Mouse (Mus musculus) ES-Bruce4 (cell line): ENCODE measurements around the gene Gabrb2. TPM values are rescaled to one million over a fixed set of nuclear protein-coding genes. Genes with fewer than 3 reads are reported as not detected.

ENCODE experiments used
- H3K27ac ChIP-seq: 2 replicates; pipeline ENCODE4 v1.5.1; 2012; ENCODE audit warnings: low read length, inconsistent platforms; ENCODE audit not compliant: insufficient read depth
- H3K27me3 ChIP-seq: 2 replicates; pipeline ENCODE4 v1.6.1; 2012; ENCODE audit warnings: mild to moderate bottlenecking, low read length, inconsistent platforms; ENCODE audit not compliant: control insufficient read depth, poor library complexity, insufficient read depth, severe bottlenecking
- H3K36me3 ChIP-seq: 2 replicates; pipeline ENCODE4 v1.6.1; 2012; ENCODE audit warnings: inconsistent platforms, mild to moderate bottlenecking, low read length, moderate library complexity; ENCODE audit not compliant: control insufficient read depth, poor library complexity, insufficient read depth, severe bottlenecking
- H3K4me1 ChIP-seq: one replicate; pipeline ENCODE4 v1.8.1; 2011; ENCODE audit warnings: low read length; ENCODE audit not compliant: control insufficient read depth, insufficient read depth
- H3K4me3 ChIP-seq: 2 replicates; pipeline ENCODE4 v1.5.1; 2011; ENCODE audit warnings: low read depth, mild to moderate bottlenecking, low read length
- H3K9ac ChIP-seq: 2 replicates; pipeline ENCODE4 v1.6.1; 2012; ENCODE audit warnings: low read depth, mild to moderate bottlenecking, inconsistent platforms; ENCODE audit not compliant: poor library complexity, severe bottlenecking
- H3K9me3 ChIP-seq: replicated peaks from 2 replicates; pipeline ENCODE4 v1.6.1; 2012; ENCODE audit warnings: mild to moderate bottlenecking, low read length, inconsistent platforms; ENCODE audit not compliant: control insufficient read depth, poor library complexity, insufficient read depth, severe bottlenecking
- CTCF ChIP-seq: IDR thresholded peaks from one replicate; pipeline ENCODE4 v1.8.1; 2011; ENCODE audit warnings: low read depth, low read length
- EP300 ChIP-seq: IDR thresholded peaks from 2 replicates; pipeline ENCODE4 v1.6.1; 2011; ENCODE audit warnings: low read depth, low read length; ENCODE audit not compliant: insufficient read depth
- POLR2A ChIP-seq: IDR thresholded peaks from one replicate; pipeline ENCODE4 v1.8.1; 2011; ENCODE audit warnings: low read length; ENCODE audit not compliant: insufficient read depth
- polyA plus RNA-seq: library from polyadenylated mRNA; stranded (reverse); fragments of >200 nt; gene quantifications from 2 replicates; pipeline ENCODE4 v1.2.4, GENCODE M21; 2011; ENCODE audit warnings: low read depth; ENCODE audit not compliant: missing spikeins, insufficient read depth, insufficient read length

Gabrb2 gene
- polyA plus RNA-seq, result not detected in 2 replicates

DNA sequence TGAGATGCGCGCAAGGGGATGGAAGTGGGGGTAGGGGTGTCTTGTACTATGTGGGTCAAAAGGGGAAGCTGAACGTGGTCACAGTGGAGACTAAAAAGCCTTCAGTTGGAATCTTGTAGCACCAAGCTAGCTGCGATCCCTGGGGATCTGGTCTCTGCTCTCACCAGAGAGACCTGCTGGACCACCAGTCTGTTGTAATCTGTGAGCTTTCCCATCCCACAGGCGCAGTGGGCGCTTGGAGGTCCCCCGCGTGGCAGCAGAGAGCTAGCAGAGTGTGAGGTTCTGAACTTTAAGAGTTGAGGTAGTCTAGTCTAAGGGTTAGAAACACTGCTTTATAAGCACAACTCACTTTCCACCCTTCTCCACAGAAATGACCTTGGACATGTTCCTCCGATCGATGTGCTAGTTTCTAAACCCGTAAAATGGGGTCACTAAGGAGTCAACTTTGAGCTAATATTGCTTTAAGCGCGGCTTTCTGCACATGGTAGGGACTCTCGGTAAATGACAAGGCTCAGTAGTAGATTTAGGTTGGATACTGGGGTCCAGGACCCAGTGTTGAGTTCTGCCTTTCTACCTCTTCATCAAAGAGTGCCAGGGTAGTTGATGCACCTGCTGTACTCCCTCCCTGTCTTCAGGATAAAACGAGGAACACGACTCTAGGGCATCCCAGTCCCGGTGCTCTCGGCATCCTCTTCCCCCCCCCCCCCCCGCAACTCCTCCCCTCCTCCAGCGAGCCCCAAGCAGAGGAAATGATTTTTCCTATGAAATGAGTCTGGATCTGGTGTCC is at the start of gene Gabrb2:
TSS of gene Gabrb2 (plus strand) at position 762 of the 787 bp plus-strand sequence.
- peaks cover 6% of the 10 kb centered on the region; the same call in 1 of the 2 replicates for H3K27me3 ChIP-seq
- peak within 1 kb of the TSS; percentile 60 for H3K4me3 ChIP-seq
- H3K27ac ChIP-seq, result no peak within 1 kb of the TSS
- H3K4me1 ChIP-seq, result no peaks in the 10 kb centered on the region
- H3K36me3 ChIP-seq, result no peaks in the 10 kb centered on the region
- TF ChIP-seq POLR2A (no peak), EP300 (no peak), CTCF (no peak)
- no peaks in the 10 kb centered on the region for H3K9me3 ChIP-seq
- H3K9ac ChIP-seq, result no peak within 1 kb of the TSS

DNA sequence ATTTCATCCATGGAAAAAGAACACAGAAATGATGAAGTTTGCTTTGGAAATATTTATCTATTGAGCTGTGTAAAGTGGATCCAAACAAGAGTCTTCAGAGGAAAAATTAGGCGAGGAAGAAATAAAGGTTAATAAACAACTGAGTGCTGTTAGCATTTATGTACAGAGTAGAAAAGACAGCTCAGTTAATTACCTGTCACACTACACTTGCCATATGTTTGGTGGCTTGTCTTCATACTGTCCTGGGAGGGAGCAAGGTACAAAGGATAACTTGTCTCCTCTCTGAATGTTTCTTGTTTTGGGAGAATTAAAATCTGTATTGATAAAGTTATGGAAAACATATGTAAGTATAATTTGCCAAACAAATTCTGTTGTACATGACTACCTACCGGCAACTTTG is 40.6 kb upstream of the Gabrb2 start:
- TF ChIP-seq EP300, result no peak
- TF ChIP-seq CTCF, result no peak
- TF ChIP-seq POLR2A, result no peak
- H3K9me3 ChIP-seq, result no peaks in the 10 kb centered on the region
- H3K4me3 ChIP-seq, result no peak overlapping the region
- H3K4me1 ChIP-seq, result no peaks in the 10 kb centered on the region
- H3K27me3 ChIP-seq, result no peaks in the 10 kb centered on the region
- no peaks in the 10 kb centered on the region for H3K36me3 ChIP-seq
- no peak overlapping the region for H3K27ac ChIP-seq
- no peak overlapping the region for H3K9ac ChIP-seq

DNA sequence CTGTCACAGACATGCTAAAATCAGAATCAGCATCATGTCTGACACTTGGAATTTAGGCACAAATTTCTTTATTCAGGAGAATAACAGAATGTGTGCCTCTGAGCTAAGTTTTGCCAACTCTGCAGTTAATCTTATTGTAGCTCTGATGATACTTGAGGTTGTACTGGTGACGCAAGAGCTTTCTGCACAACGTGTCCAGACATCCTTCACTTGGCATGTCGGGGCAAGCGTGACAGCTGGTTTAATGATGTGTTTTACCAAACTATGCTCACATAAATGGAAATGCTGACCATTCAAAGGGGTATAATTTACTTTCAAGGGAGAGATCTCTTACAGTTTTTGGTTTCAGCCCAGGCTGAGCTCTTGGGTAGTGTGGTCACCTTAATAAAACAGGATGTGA is 33.1 kb upstream of the Gabrb2 start:
- no peaks in the 10 kb centered on the region for H3K9me3 ChIP-seq
- no peak overlapping the region for H3K27ac ChIP-seq
- no peak for TF ChIP-seq POLR2A
- no peak for TF ChIP-seq EP300
- TF ChIP-seq CTCF, result no peak
- H3K9ac ChIP-seq, result no peak overlapping the region
- H3K4me3 ChIP-seq, result no peak overlapping the region
- no peaks in the 10 kb centered on the region for H3K27me3 ChIP-seq
- H3K36me3 ChIP-seq, result no peaks in the 10 kb centered on the region
- H3K4me1 ChIP-seq, result no peaks in the 10 kb centered on the region

DNA sequence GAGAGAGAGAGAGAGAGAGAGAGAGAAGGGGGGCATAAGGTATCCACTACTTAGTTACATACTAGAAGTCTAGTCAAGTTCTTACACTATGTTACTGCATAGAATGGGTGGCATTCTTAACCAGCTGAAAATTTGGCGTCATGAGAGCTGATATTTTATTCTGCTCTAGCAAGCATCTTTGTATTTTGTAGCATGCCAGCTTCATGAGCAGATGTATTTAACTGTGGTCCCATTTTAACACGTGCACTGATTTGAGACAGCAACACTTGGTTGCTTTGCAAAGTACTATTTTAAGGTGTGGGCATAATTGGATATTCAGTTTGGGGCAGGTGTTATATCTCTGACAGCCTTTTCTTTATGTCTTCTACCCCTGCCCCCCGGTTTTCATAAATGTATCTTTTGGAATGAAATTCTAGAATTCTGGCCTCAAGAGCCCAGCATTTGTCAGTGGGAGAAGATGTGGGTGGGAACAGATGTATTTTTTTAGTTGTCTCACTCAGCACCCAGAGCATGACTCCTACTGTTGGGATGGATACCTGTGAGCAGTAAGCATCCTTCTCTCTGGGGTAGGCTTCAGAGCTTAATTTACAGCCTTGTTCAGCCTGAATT is 28.8 kb upstream of the Gabrb2 start:
- no peaks in the 10 kb centered on the region for H3K4me1 ChIP-seq
- no peak overlapping the region for H3K27ac ChIP-seq
- H3K27me3 ChIP-seq, result no peaks in the 10 kb centered on the region
- H3K9me3 ChIP-seq, result no peaks in the 10 kb centered on the region
- no peak overlapping the region for H3K9ac ChIP-seq
- TF ChIP-seq CTCF, result no peak
- no peak overlapping the region for H3K4me3 ChIP-seq
- no peaks in the 10 kb centered on the region for H3K36me3 ChIP-seq

DNA sequence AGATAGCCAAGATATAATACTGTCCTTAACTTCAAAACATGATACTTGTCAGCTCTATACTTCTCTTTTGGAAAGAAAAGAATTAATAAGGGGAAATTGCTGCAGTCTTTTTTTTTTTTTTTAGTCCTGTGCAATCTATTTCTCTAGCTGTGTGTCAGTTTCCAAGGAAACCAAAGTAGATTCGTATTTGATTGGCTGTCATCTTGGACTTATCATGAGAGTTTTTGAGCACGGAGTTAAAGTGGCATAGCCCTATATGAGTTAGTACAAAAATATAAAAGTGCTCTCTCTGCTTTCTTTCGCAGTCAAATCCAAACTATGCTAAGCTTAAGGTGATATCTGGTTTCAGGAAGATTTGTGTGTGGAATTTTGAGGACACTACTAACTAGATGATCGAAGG is 26.1 kb upstream of the Gabrb2 start:
- Histone ChIP-seq H3K4me1 (no peaks in the 10 kb centered on the region), H3K36me3 (no peaks in the 10 kb centered on the region), H3K4me3 (no peak overlapping the region), H3K9me3 (no peaks in the 10 kb centered on the region), H3K27me3 (no peaks in the 10 kb centered on the region), H3K27ac (no peak overlapping the region), H3K9ac (no peak overlapping the region)
- no peak for TF ChIP-seq POLR2A
- TF ChIP-seq CTCF, result no peak
- TF ChIP-seq EP300, result no peak

DNA sequence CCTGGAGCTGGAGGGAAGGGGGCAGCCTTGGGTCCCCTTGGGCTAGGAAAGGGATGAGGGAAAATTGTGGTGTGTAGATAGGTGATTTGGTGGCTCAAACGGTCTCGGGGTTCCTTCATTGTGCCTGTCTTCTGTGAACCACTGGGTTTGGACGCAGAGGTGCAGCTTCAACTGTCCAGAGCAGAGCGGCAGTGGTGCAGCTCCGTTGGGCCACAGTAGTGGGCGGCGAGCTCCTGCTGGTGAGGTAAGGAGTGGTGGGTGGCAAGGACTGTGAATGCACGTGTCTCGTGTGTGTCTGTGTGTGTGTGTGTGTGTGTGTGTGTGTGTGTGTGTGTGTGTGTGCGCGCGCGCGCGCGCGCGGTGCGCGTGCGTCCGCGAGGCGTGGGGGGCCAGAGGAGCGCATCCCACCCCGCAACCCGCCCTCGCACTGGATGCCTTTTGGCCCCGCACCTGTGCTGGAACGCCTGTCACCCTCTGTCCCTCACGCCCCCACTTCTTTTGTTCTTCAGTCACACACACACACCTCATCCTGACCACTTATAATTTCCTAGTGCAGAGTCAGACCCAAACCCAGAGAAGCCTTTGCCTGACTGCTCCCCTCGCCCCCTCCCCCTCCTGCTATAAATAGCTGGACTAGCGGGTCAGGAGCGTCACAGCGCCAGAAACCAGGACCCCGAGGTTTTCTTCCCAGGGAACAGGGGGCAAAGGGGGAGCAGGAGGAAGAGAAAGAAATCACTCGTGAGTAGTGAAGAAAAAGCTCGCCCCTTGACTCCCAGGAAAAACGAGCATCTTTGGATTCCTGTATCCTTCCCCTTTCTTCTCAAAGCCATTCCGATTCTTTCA is 455 bp downstream of the Gabrb2 start:
- TF ChIP-seq EP300, result no peak
- no peak for TF ChIP-seq POLR2A
- TF ChIP-seq CTCF, result no peak
- peak overlapping the region; percentile 60 for H3K4me3 ChIP-seq
- H3K27me3 ChIP-seq, result peaks cover 6% of the 10 kb centered on the region; the same call in 1 of the 2 replicates
- H3K9ac ChIP-seq, result no peak overlapping the region
- H3K4me1 ChIP-seq, result no peaks in the 10 kb centered on the region
- H3K27ac ChIP-seq, result no peak overlapping the region
- H3K36me3 ChIP-seq, result no peaks in the 10 kb centered on the region
- H3K9me3 ChIP-seq, result no peaks in the 10 kb centered on the region
